Mouse (Mus musculus) common myeloid progenitor, adult 5-6 weeks (primary cell): ENCODE measurements at regions not wholly inside any gene's neighbourhood (a gene's known extent, or its start where the extent isn't known, plus 50 kb on each side); places are given as distances from the start of the nearest gene placed in this dataset.

Experiments used
- ATAC-seq: replicated peaks from 2 replicates; pipeline ENCODE4 v1.8.0; 2016; ENCODE audit warnings: low read depth, mild to moderate bottlenecking, moderate TSS enrichment, inconsistent platforms; ENCODE audit not compliant: poor library complexity, severe bottlenecking

GRCm38 (mm10) chr8:116067978-116068375 lies 360.4 kb upstream of the Maf start:
- ATAC-seq, result no peak

GRCm38 (mm10) chr8:116067182-116067977 lies 359.8 kb upstream of the Maf start:
- no peak for ATAC-seq

- no peak for ATAC-seq
Measured at GRCm38 (mm10) chr8:116065871-116066270, 358.3 kb upstream of the Maf start.

- ATAC-seq, result no peak
Measured at GRCm38 (mm10) chr8:116065327-116065726, 357.7 kb upstream of the Maf start.

- no peak for ATAC-seq
Measured at GRCm38 (mm10) chr8:116064562-116064961, 357.0 kb upstream of the Maf start.

GRCm38 (mm10) chr8:116063541-116063940 lies 355.9 kb upstream of the Maf start:
- no peak for ATAC-seq

GRCm38 (mm10) chr8:116053483-116053882 lies 345.9 kb upstream of the Maf start:
- no peak for ATAC-seq

GRCm38 (mm10) chr8:116053043-116053442 lies 345.4 kb upstream of the Maf start:
- no peak for ATAC-seq

GRCm38 (mm10) chr8:116048480-116048879 lies 340.9 kb upstream of the Maf start:
- ATAC-seq, result peak; percentile 54; the same call in 1 of the 2 replicates

- ATAC-seq, result no peak
Measured at GRCm38 (mm10) chr8:116046859-116047258, 339.3 kb upstream of the Maf start.

GRCm38 (mm10) chr8:116045526-116045925 lies 337.9 kb upstream of the Maf start:
- no peak for ATAC-seq

GRCm38 (mm10) chr8:116043381-116043780 lies 335.8 kb upstream of the Maf start:
- ATAC-seq, result no peak

GRCm38 (mm10) chr8:116030966-116031365 lies 323.4 kb upstream of the Maf start:
- no peak for ATAC-seq

- no peak for ATAC-seq
Measured at GRCm38 (mm10) chr8:116025321-116025720, 317.7 kb upstream of the Maf start.

GRCm38 (mm10) chr8:116024811-116025210 lies 317.2 kb upstream of the Maf start:
- no peak for ATAC-seq

GRCm38 (mm10) chr8:116021691-116022090 lies 314.1 kb upstream of the Maf start:
- ATAC-seq, result peak; percentile 99

GRCm38 (mm10) chr8:115995320-115995719 lies 287.7 kb upstream of the Maf start:
- no peak for ATAC-seq

- no peak for ATAC-seq
Measured at GRCm38 (mm10) chr8:115991989-115992388, 284.4 kb upstream of the Maf start.

GRCm38 (mm10) chr8:115983397-115983796 lies 275.8 kb upstream of the Maf start:
- no peak for ATAC-seq

- ATAC-seq, result no peak
Measured at GRCm38 (mm10) chr8:115982326-115982725, 274.7 kb upstream of the Maf start.

- no peak for ATAC-seq
Measured at GRCm38 (mm10) chr8:115981426-115981825, 273.8 kb upstream of the Maf start.

- no peak for ATAC-seq
Measured at GRCm38 (mm10) chr8:115980616-115981015, 273.0 kb upstream of the Maf start.
